Mouse (Mus musculus): Measurements from ENCODE around the gene Hemgn.
A peak's percentile ranks its signal among the peaks of the same experiment; 100 is the strongest.

The Hemgn gene

DNA sequence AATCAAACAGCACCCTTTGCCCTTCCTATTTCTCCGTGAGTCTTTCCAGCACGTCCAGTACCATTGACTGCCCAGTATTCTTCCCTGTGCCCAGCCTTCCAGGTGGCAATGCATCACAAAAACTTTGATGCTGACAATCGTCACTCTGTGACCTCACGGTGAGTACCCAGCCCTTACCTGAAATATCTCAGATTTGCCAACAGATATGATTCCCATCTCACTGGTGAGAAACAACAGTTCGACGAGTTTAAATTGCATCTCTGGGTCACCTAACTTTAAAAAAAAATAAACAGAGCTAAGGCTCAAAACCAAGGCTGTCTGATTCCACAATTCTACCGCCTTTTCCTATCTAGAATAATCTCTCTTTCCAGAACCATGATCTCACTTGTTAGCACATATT lies at the start of gene Hemgn:
Hemgn (minus strand) TSS at position 101 of the 400 bp plus-strand sequence.
- no peak for DNase-seq

DNA sequence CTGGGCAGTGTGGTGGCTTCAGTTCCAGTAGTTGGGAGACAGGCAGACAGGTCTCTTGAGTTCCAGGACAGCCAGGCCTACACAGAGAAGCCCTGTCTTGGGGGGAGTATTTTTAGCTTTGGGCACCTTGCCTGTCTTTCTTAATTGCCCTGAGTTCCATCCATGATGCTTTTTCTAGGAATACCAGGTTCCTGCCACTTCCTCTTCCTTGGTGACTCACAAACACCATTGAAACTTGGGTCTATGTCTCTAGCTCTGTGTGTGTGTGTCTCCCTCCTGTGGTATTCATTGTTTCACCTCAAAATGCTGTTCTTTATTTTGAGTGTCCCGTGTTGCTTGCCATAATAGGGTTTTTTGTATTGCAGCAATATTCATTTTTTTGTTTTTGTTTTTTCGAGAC lies 45.1 kb upstream of the Hemgn start:
- DNase-seq = no peak

DNA sequence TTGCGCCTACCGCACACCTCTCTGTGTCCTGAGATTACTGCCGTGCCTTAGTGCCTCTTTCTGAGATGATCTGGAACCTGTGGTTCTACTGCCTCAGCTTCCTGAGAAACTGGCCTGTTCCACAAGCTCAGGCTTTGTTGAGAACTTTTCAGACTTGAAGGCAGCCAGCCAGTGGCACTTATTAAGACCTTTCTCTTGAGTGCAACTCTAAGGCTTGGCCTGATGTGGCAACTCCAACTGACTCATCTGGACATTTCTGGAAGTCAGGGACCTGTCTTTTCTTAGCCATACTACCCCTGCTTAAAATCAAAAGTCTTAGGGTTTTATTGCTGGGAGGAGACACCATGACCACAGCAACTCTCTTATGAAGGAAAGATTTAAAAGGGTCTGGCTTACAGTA lies 43.9 kb upstream of the Hemgn start:
- DNase-seq = no peak

DNA sequence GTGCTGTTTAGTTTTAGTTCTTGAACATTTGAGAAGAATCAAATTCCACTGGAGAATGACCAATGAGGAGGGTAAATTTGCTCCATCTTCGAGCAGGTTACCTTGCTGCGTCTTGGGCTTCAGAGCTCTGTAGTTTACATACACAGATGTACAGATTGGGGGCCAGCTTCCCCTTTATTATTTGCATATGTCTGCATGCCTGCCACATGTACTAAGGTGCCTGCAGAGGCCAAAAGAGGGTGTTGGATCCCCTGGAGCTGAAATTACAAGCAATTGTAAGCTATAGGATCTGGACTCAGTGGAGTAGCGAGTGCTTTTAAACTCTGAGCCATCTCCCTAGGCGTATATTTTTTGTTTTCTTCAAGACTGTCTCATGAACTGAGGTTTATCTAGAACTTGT lies 43.5 kb upstream of the Hemgn start:
- no peak for DNase-seq

DNA sequence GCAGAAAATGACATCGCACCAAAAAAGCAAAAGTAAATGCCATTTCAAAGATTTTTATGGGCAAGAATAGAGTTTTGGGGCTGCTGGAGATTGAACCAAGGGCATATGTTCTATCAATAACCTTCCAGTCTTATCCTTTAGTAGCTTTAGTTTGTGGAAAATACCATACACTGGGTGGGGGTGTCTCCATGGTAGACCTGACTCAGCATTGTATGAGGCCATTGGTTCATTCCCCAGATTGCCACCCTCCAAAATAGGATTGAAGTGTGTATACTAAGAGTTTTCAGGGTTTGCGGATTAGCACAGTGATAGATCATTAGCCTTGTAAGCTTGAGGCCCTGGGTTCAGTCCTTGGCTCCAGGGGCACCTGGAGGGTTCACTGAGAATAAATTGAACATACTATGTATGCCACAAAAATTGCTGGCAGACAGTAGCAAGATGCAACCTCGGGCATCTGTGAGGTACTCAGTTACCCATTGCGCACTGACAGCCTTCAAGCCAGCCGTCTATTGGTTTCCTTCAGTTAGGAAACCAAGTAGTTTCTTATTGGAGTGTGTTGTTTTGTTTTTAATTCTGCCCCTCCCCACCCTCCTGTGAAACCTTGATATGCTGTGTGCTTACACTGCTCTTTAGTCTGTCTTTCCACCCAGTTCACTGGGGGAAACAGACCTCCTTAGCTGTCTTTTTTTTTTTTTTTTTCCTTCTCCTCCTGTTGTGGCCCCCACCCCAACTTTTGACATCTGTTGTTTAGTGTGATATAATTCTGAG lies 41.0 kb upstream of the Hemgn start:
- no peak for DNase-seq

DNA sequence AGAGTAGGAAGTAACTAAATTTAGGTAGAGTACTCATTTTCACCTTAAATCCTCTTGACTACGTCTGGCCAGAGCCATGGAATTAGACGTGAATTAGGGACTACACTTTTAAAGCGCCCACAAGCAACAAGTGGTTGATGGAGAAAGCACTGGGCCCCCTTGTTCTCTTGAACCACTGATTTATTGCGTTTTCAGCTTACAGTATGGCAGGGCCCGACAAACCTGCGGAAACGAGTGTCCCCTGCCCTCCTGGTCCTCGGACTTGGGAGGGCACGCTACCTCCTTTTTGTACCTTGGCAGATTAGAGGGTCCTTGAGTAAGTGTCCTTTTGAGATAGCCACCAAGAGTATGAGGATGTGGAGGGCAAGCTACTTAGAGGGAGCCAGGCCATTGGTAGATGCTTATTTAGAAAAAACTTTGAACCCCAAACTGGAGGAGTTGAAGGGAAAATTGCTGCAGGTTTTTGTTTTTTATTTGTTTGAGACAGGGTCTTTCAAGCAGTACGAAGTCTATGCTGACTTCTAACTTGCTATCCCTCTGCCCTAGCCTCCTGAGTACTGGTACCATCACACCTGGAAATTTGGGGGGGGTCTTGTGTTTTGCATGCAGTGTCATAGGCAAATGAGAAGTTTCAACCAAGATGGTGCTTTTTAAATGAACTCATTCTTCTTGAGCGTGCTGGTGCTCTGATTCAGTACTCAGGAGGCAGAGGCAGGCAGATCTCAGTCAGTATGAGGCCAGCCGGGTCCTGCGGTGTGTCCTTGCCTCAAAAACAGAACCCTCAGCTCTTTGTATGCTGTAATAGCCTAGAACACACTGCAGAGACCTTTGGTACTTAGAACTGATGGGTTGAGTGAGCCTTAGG lies 39.8 kb upstream of the Hemgn start:
- no peak for DNase-seq

DNA sequence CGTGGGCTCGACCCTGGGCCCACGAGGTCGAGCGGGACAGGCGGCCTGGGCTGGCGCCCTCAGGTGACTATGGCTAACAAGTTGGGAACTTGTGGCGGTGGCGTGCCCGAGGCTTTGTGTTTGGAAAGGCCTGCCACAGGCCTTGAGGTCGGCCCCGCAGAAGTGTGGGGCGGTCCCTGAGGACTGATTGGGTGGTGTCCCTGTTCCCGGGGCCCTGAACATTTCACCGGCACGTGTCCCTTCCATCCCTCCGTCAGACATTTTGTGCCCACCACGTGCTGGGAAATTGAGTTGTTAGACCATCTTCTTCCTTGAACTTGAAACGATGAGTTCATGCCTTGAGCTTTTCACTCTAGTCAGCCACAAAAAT lies 39.2 kb upstream of the Hemgn start:
- peak; percentile 68 for DNase-seq

DNA sequence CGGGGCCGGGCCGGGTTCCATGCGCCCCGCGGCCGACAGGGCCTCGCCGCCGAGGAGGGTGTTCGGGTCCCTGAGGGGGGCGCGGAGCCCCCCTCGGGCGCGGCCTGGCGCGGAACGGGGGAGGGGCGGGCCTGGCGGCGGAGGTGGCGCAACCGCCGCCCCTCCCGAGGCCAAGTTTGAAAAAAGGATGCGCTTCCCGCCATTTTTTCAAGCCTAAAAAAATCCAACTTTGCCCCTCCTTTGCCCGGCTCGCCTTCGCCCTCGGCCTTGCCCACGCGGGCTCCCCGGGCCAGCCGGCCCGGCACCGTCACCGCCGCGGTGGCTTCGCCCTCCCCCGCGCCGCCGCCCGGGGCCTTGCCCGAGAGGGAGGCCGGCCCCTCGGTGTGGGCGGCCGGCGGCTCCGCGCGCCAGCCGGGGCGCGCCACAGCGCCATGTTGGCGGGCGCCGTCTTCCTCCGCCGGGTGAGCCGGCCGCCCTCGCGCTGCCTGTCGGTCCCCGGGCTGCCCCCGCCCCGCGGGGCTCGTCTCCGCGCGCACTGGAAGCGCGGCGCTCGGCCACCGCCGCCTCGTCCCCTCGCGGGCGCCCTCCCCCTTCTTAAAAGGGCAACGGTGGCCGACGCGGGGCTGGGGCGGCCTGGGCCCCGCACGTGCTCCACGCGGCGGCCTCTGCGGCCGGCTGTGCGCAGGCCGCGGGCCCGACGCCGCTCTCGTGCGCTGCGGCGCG lies 38.6 kb upstream of the Hemgn start:
- peak; percentile 84 to 88 for DNase-seq

DNA sequence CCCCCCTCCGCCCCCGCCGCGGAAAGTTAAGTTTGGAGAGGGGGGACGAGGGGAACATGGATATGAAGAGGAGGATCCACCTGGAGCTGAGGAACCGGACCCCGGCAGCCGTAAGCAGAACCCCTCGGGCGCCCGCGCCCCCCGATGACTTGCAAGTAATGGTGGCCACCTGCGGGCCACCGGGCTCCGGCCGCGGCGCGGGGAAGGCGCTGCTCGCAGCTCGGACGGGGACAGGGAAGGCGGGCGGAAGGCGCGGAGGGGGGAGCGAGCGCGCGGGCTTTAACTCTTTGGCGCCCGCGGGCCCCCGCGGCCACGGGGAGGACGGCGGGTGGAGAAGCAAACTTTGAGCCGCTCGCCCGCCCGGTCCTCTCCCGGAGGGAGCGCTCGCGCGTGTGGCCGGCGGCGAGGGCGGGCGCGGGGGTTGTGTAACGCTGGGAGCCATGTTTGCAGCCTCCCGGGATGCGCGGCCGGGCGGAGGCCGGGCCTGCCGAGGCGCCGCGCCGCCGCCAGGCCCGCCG lies 38.0 kb upstream of the Hemgn start:
- peak; percentile 83 to 85 for DNase-seq

DNA sequence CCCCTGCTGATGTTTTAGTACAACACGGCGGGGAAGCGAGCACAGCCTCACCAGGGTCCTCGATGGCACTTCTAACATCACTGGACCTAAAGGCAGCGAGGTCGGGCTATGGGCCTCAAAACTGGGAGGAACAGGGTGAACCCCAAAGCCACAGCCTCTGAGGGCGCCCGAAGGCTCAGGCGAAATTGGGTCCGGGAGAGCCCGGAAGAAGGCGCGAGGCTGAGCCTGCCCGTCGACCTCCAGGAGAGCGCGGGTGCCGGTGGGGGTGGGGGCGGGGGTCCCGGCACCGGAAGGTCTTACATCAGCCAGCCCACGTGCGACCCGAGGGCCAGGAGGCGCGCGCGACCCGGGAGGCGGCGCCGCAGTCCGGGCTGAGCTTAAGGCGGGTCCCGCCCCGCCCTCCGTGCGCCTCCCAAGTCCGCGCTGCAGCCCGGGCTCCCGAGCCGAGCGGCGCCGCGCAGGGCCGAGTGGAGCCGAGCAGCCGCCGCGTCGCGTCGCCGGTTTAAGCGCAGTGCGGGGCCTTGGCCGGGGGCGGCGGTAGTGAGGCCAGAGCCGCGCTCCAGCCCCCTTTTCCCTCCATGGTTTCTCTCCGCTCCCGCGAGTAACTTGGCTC lies 37.3 kb upstream of the Hemgn start, which contains the start of gene Anp32b:
Anp32b (plus strand) TSS at position 384 of the 613 bp plus-strand sequence.
- DNase-seq = peak; percentile 97

DNA sequence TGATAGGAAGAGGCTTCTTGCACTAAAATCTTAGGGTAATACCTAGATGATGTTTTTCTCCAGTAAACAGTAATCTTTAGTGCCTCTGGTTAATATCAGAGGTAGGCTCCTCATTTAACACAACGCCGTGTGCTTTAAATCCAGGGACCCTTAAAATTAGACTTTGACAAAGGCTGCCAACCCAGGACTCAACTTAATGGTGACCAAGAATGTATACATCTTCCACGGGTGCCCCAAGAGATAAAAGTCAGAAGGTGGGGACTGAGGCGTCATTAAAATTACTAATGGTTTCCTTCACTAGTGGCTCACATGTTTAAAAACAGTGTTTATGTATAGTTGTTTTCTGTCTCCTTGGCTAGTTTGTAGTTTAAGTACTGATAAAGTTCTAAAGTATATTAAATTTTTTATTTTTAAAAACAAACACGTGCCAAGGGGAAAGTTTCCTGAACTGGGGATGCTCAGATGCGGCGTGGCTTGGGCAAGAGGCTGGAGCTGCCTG lies 36.8 kb upstream of the Hemgn start:
- DNase-seq = no peak

DNA sequence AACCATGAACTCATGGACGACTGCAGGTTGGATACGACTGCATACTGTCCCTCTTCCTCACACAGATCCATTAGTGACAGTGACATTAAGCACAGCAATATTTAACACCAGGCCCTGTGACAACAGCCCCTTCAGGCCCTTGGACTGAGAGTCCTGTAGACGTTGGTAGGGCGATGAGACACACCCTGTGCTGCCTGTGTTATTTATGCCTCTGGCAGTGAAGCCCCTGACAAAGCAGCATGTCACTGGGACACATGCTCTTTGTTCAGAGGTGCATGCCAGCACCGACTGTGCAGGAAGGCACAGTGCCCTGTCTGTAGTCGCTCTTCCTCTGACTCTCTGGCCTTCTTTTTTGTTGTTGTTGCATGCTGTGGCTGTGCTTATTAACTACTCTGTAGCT lies 35.6 kb upstream of the Hemgn start:
- peak; percentile 87 to 92 for DNase-seq

DNA sequence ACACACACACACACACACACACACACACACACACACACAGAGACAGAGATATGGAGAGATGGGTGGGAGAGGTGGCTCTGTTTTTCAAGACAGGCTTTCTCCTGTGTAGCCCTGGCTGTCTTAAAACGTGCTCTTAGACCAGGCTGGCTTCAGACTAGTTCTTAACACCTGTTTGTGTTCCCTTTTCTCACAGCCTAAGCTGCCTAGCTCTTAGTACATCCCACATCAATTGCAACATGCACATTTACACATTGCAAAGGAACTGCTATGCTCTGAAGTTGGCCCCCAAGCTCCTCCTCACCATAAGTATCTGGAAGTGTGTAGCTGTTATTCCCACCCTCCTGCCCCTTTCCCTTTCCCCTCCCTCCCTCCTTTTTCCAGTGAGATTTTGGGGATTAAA lies 34.2 kb upstream of the Hemgn start:
- no peak for DNase-seq

DNA sequence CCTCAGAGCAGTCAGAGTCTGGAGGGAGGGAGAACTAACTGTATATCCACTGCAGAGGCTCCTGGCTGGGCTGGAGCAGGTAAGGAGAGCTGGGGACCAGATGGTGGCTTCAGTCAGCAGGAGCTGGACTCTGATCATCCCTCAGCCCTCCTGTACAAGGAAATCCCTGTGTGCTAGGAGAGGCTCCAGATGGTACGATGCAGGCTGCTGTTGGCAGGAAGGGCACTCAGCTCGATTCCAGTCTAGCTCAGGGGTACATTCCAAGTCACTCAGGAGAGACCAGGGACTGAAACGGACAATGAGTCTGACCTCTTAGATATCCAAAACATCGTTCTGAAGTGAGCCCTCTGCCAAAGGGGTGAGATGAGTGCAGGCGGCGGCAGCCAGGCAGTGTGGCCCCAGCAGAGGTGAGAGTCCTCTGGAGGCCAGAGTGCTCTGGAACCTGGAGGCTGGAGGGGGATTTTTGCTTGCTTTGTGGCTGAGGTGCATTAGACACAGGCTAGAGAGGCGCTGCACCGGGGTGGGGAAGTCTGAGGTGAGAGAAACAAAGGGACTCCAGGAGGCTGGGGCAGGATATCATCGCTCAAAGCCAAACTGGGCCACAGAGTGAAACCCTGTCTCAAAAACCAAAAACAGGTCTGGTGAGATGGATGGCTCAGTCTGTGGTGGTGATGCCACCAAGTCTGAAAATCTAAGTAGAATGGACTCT lies 32.1 kb upstream of the Hemgn start:
- peak; percentile 74 to 82 for DNase-seq

DNA sequence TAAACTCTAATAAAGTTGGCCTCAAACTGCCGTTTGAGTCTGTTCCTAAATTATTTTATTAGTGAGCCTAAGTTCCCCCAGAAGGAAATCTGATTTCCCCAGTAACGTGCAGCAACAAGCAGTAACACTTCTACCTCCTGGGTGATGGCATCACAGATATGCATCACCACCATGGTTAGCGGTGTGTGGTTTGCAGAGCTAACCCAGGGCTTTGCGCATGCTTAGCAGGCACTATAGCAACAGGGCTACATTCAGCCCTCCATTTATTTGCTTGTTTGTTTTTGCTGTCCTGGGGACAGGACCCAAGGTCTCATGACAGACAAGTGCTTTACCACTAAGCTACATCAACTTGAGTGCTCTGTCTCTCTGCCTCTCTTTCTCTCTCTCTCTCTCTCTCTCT lies 29.2 kb upstream of the Hemgn start:
- no peak for DNase-seq

DNA sequence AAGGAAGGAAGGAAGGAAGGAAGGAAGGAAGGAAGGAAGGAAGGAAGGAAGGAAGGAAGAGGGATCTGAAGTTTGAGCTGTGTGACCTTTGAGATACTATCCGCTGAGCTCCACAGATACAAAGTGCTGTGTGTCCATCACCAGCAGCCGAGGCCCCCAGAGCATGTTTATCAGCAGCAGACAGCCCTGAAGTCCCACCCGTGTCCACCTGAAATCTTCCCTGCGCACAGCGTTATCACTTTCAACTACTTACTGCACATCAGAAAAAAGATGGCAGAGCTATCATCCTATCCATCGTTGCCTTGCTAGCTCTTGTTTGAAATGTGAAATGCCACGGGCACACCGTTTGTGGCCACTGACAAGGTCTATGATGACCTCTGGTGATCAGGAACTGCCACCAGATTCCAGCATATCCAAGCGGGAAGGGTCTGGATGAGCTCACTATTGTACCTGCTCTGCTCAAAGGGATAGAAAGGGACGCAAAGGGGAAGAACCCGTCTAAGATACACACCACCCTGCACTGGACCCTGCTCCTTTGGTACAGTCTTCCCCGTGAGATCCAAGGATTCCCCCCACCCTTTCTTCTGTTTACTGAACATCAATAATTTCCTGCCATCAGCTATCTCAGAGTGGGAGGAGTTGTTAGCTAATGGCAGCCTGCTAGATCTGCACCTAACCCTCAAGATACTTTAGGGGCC lies 19.2 kb upstream of the Hemgn start:
- no peak for DNase-seq

DNA sequence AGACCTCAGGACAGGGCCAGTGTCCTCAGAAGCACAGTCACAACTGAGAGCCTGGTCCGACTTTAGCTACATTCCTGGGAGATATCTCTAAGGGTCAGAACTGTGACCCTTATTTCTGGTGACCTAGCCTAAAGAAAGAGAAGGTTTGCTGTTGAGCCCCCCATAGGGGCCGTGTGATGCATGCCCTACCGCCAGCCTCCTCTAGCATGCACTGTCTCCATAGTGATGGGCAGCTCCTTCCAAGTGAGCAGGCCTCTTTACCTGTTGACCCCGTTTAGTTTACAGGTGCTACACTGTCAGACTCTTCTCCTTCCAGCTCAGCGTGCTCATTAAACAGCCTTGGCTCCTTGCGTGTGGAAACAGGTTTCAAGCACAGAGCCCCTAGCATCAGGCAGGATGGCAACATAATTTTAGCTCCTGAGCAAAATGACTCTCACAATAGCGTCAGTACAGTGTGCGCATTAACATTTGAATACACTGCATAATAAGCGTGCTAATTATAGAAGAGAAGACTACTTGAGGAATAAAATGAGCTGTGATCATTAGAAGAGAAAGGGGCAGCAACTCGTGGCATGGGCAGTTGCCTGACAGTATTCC lies 15.7 kb upstream of the Hemgn start:
- no peak for DNase-seq

DNA sequence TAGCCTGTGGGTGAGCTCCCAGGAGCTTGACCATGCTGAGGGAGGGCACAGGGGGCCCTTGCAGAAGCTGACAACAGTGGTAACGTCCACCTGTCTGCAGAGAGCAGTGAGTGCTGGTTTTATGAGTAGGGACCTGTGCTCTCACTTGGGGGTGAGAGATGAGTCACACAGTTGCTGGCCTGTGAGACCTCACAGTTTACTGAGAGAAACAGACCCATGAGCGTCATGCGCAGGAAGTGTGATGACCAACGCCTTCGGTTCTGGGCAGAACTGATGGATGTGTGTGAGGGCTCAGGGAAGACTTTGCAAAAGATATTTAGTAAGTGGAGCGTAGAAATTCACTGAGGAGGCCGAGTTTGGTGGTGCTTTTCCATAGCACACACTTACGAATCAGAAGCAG lies 9.3 kb upstream of the Hemgn start:
- no peak for DNase-seq

DNA sequence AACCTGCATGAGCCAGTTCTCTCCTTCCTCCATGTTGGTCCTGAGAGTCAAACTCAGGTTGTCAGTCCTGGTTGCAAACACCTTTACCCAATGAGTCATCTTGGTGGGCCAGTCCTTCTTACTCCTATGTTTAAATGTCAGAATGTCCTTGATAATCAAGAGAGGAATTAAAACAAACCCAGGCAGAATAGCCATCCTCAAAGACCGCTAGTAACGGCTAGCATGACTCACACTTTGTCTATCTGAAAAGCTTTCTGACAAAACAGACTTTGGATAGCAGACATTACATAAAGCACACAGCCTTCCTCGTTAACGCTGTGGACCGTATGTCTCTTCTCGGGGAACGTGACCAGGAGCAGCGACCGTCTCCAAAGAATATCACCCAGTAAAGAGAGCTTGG lies 5.5 kb upstream of the Hemgn start:
- no peak for DNase-seq

DNA sequence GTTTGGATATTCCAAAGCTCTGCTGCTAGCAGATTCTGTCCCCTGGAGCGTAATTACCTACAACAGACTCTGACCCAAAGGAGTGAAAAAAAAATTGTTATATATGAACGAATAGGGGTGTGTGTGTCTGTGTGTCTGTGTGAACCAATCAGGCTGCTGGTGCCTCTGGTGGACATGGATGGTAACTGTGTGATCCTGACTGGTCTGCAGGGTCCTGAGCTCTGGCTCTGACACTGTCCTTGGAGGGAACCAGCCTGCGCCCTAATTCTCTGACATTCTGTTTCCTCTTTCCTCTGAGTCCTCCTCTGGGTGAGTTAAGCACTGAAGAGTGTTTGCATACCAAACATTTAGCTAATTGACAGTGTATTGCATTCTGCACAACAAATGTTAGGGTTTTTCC lies 4.2 kb upstream of the Hemgn start:
- peak; percentile 28 to 39 for DNase-seq

DNA sequence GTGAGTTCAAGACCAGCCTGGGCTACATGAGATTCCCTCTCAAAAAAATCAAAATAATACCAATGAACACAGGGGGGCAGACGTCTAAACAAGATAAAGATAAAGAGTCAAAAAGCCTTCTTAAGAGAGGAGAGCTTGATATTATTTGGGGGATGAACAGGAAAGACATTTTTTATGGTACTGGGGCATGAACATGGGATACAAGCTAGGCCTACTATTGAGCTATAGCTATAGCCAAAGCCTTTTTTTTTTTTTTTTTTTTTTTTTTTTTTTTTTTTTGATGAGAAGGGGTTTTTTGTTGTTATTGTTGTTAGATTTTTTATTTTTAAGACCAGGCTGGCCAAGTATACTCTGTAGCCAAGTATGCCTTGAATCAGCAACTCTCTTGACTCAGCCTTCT lies 1.2 kb downstream of the Hemgn start:
- no peak for DNase-seq

Data from cerebellum, postnatal 10 days (tissue).